Mouse (Mus musculus) midbrain, embryonic 16.5 days (tissue): ENCODE measurements around the gene Hdac2. TPM values are rescaled to one million over a fixed set of nuclear protein-coding genes. Genes with fewer than 3 reads are reported as not detected.

Source experiments
- ATAC-seq: fragments of 200-750 bp; cut with Nextera tagmentation; 2 replicates; pipeline ENCODE4 v1.8.0; 2017; ENCODE audit warnings: moderate TSS enrichment
- H3K27ac ChIP-seq: fragments of 300-500 bp; sonication (generic); 2 replicates; pipeline ENCODE4 v1.5.1; 2014; ENCODE audit warnings: mild to moderate bottlenecking, low read length, mixed read lengths
- H3K27me3 ChIP-seq: fragments of 300-500 bp; sonication (generic); 2 replicates; pipeline ENCODE4 v1.6.1; 2014; ENCODE audit warnings: low read depth, low read length, mixed read lengths; ENCODE audit not compliant: control insufficient read depth, insufficient read depth
- H3K36me3 ChIP-seq: fragments of 300-500 bp; sonication (generic); 2 replicates; pipeline ENCODE4 v1.6.1; 2014; ENCODE audit warnings: mild to moderate bottlenecking, low read length, moderate library complexity, mixed read lengths; ENCODE audit not compliant: control insufficient read depth, insufficient read depth
- H3K4me1 ChIP-seq: fragments of 300-500 bp; sonication (generic); 2 replicates; pipeline ENCODE4 v1.6.1; 2014; ENCODE audit warnings: mild to moderate bottlenecking, low read length, mixed read lengths; ENCODE audit not compliant: control insufficient read depth, insufficient read depth
- H3K4me2 ChIP-seq: fragments of 300-500 bp; sonication (generic); 2 replicates; pipeline ENCODE4 v1.6.1; 2014; ENCODE audit warnings: mild to moderate bottlenecking, low read length, mixed read lengths
- H3K4me3 ChIP-seq: fragments of 300-500 bp; sonication (generic); 2 replicates; pipeline ENCODE4 v1.5.1; 2014; ENCODE audit warnings: low read depth, mild to moderate bottlenecking, low read length, moderate library complexity, mixed read lengths
- H3K9ac ChIP-seq: fragments of 300-500 bp; sonication (generic); 2 replicates; pipeline ENCODE4 v1.6.1; 2014; ENCODE audit warnings: low read depth, low read length, mixed read lengths
- H3K9me3 ChIP-seq: fragments of 300-500 bp; sonication (generic); replicated peaks from 2 replicates; pipeline ENCODE4 v1.6.1; 2014; ENCODE audit warnings: mild to moderate bottlenecking, low read length, mixed read lengths; ENCODE audit not compliant: control insufficient read depth, poor library complexity, severe bottlenecking
- WGBS: fragments of 180-500 bp; shearing (Covaris S2); extraction: QIAGEN DNeasy Blood & Tissue Kit; methylation state at CpG from one replicate; pipeline ENCODE4 v1.1.7; 2014; 5-methylcytosine and 5-hydroxymethylcytosine counted together
- polyA plus RNA-seq: library from polyadenylated mRNA; unstranded; fragments of >200 nt; fragmentation: Nextera tagmentation; extraction: Ambion mirVana; gene quantifications from 2 replicates; pipeline ENCODE4 v1.2.1, GENCODE M21; 2015

The Hdac2 gene
- polyA plus RNA-seq: 327 and 359 TPM in 2 replicates

DNA sequence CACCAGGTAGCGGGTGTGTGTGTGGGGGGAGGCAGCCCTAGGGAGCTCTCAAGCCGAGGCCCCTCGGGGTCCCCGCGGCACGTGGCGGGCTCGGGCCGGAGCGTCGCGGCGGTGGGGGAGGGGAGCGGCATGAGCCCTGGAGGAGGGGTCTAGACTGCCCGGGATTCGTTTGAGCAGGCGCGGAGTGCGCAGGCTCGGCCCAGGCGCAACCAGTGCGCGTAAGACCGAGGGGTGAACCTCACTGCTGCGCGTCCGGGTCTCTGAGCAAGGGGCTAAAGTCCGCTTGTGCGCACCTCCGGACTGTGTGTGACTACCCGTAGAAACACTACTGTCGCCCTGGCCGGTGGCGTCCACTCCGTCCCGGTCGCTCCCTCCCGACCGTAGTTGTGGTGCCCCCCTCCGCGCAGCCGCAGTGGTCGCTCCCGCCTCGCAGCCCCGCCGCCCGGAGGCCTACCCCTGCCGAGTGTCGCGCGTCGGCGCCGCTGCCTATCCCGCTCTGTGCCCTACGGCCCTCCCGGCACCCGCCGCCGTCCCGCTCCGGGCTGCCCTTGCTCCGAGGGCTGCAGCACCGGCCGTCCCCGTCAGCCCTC is at the start of gene Hdac2:
Gene Hdac2 (plus strand): TSS at position 459 of the 590 bp plus-strand sequence.
- Histone ChIP-seq H3K36me3 (no peaks in the 10 kb centered on the region), H3K4me2 (peak within 1 kb of the TSS; percentile 81), H3K9ac (peak within 1 kb of the TSS; percentile 99), H3K4me1 (peaks cover 25% of the 10 kb centered on the region), H3K9me3 (no peaks in the 10 kb centered on the region), H3K27ac (peak within 1 kb of the TSS; percentile 99), H3K27me3 (no peaks in the 10 kb centered on the region), H3K4me3 (peak within 1 kb of the TSS; percentile 99)
- ATAC-seq: peak; percentile 98
- WGBS: under 1% methylated on average over 61 of the region's 67 CpGs

DNA sequence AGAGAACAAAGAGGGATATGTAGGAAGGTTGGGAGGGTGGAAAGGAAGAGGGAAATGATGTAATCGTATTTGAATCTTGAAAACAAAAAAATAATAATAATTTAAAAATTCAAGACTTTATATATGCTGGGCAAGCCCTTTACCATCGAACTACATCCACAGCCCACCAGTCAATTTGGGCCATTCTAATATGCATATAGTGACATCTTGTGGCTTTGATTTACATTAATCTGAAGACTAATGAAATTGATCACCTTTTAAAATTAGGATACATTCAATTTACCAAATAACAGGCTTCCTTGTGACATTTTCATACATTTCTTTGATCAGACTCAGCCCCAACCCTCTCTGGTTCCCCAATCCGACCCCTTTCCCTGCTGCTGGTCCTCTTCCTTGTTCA is 46.1 kb upstream of the Hdac2 start:
- H3K36me3 ChIP-seq: no peaks in the 10 kb centered on the region
- no peak for ATAC-seq
- H3K9ac ChIP-seq: no peak overlapping the region
- no peaks in the 10 kb centered on the region for H3K9me3 ChIP-seq
- WGBS: 73% methylated on average over 3 of the region's 3 CpGs
- H3K4me1 ChIP-seq: no peaks in the 10 kb centered on the region
- no peaks in the 10 kb centered on the region for H3K27me3 ChIP-seq
- no peak overlapping the region for H3K4me2 ChIP-seq
- H3K27ac ChIP-seq: no peak overlapping the region
- H3K4me3 ChIP-seq: no peak overlapping the region

DNA sequence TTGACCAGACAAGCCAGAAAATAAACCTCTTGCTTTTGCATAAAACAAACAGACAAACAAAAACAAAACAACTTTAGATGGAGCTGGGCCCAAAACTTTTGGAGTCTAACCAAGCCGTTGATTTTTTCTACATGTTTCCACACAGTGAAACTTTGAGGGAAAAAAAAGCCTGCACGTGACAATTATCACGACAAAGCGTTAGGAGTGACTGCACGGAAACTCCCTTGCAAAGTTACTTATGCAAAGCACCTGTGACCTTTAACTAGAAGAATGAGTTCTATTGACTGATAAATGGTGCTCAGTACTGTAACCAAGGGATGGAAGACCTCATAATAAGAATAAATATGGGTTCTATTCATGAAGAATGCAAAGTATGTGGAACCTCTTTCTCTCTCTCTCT is 38.5 kb upstream of the Hdac2 start:
- no peak overlapping the region for H3K27ac ChIP-seq
- no peak overlapping the region for H3K4me3 ChIP-seq
- H3K27me3 ChIP-seq: no peaks in the 10 kb centered on the region
- H3K9ac ChIP-seq: no peak overlapping the region
- no peaks in the 10 kb centered on the region for H3K36me3 ChIP-seq
- H3K4me1 ChIP-seq: no peaks in the 10 kb centered on the region
- H3K9me3 ChIP-seq: no peaks in the 10 kb centered on the region
- WGBS: 87% methylated on average over 5 of the region's 5 CpGs
- no peak for ATAC-seq
- no peak overlapping the region for H3K4me2 ChIP-seq

DNA sequence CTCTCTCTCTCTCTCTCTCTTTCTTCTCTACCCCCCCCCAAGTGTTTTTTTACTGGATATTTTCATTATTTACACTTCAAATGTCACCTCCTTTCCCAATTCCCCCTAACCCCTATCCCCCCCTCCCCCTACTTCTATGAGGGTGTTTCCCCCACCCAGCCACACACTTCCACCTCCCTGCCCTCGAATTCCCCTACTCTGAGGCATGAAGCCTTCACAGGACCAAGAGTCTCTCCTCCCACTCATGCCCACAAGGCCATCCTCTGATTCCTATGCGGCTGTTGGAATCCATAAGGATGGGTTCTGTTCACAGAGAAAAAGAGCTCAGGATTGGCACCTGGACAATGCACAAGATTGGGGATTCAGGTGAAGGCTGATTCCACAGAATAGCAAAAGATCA is 38.1 kb upstream of the Hdac2 start:
- Histone ChIP-seq H3K27me3 (no peaks in the 10 kb centered on the region), H3K9ac (no peak overlapping the region), H3K4me3 (no peak overlapping the region), H3K27ac (no peak overlapping the region), H3K4me2 (no peak overlapping the region), H3K4me1 (no peaks in the 10 kb centered on the region), H3K9me3 (no peaks in the 10 kb centered on the region), H3K36me3 (no peaks in the 10 kb centered on the region)
- ATAC-seq: no peak
- WGBS: 73% methylated on average over 2 of the region's 2 CpGs

GRCm38 (mm10) chr10:36951742-36952141 is 22.6 kb upstream of the Hdac2 start:
- H3K9me3 ChIP-seq: no peaks in the 10 kb centered on the region
- H3K27ac ChIP-seq: no peak overlapping the region
- H3K4me1 ChIP-seq: no peaks in the 10 kb centered on the region
- no peak overlapping the region for H3K4me2 ChIP-seq
- H3K4me3 ChIP-seq: no peak overlapping the region
- H3K27me3 ChIP-seq: no peaks in the 10 kb centered on the region
- H3K36me3 ChIP-seq: no peaks in the 10 kb centered on the region
- WGBS: 75% methylated on average over 2 of the region's 2 CpGs
- H3K9ac ChIP-seq: no peak overlapping the region
- ATAC-seq: no peak

- Histone ChIP-seq H3K9ac (no peak overlapping the region), H3K4me3 (no peak overlapping the region), H3K9me3 (no peaks in the 10 kb centered on the region), H3K4me2 (no peak overlapping the region), H3K27ac (no peak overlapping the region), H3K4me1 (no peaks in the 10 kb centered on the region), H3K27me3 (no peaks in the 10 kb centered on the region), H3K36me3 (no peaks in the 10 kb centered on the region)
- no peak for ATAC-seq
- WGBS: 85% methylated on average over 2 of the region's 2 CpGs
These were observed 21.7 kb upstream of the Hdac2 start for GRCm38 (mm10) chr10:36952622-36953021.

DNA sequence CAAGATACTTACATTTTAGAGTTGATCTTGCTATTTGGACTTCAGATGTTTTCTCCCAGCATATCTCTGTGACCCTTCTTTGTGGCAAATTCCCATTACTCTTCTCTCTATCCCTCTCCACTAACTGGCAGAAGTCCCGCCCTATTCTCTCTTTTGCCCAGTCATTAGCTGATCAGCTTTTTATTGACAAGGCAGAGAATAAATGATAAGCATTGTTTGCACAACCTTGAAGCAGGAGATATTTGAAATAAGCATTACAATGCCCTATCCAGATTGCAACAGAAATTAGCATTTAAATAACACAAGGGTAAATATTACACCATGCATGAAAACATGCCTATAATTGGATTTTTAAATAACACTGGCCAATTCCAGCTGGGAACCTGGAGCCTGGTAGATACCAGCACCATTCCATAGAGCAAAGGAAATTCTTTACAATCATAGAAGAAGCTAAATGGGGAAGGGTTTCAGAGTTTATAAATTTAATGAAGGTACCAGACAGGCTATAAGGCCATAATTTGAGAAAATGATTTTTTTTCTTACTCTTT is 14.7 kb upstream of the Hdac2 start:
- peak; percentile 51; the same call in 1 of the 2 replicates for ATAC-seq
- Histone ChIP-seq H3K4me3 (no peak overlapping the region), H3K27ac (no peak overlapping the region), H3K9me3 (no peaks in the 10 kb centered on the region), H3K27me3 (no peaks in the 10 kb centered on the region), H3K4me1 (no peaks in the 10 kb centered on the region), H3K36me3 (no peaks in the 10 kb centered on the region), H3K4me2 (no peak overlapping the region), H3K9ac (no peak overlapping the region)
- 71% methylated on average over 1 of the region's 1 CpGs for WGBS

DNA sequence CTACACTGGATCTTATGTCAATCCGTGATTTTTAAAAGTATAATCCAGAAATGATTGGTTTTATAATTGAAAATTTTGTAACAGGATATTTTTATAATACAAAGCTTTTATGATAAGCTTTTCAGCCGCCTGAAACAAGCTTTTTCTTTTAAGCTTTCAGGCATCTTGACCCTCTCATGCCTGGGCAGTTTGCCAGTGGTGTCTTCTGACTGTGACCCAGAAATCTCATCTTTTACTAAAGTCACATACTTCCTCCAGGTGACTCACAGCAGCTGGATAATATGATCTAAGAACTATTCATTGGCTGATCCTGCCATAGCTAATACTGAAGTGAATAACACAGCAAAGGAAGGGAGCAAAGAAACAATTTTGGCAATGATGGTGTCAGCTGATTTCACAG is 9.9 kb upstream of the Hdac2 start:
- H3K9me3 ChIP-seq: no peaks in the 10 kb centered on the region
- 61% methylated on average over 2 of the region's 2 CpGs for WGBS
- H3K4me1 ChIP-seq: no peaks in the 10 kb centered on the region
- no peak overlapping the region for H3K4me2 ChIP-seq
- no peak for ATAC-seq
- H3K9ac ChIP-seq: no peak overlapping the region
- no peaks in the 10 kb centered on the region for H3K36me3 ChIP-seq
- no peaks in the 10 kb centered on the region for H3K27me3 ChIP-seq
- H3K4me3 ChIP-seq: no peak overlapping the region
- no peak overlapping the region for H3K27ac ChIP-seq

DNA sequence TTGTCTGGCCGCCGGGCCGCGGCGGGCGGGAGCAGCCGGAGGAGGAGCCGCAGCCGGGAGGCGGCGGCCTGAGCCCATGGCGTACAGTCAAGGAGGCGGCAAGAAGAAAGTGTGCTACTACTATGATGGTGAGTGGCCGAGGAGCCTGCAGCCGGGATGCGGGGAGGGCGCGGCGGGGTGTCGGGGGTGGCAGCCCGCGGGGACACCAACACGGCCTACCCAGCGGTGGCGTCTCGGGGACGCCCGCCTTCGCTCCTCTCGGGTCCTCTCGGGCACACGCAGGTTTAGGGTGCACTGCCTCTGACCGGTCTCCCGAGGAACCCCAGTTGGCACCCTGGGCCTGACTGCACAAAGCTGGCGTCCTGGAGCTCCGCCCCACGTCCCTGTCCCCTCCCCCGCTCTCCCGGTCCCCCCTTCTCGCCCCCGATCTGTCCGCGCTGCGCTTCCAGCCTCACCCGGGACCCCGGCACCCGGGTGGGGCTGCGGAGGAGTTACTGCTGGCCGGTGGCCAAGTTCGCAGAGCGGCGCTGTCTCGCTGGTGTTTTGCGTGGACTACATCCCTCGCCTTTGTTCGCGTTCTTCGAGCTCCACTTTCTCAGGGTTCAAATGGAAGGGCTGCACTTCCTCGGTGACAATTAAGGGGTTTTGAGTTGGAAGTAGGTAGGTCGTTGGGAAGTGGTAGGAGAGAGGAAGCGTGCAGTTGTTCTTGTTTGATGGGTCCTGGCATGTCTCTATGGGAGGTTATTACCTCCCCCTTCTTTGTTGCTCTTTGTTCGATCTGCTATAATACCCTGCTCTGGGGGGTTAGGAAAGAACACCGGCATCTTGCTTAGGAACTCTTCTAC is 554 bp downstream of the Hdac2 start:
- ATAC-seq: peak; percentile 84
- H3K9me3 ChIP-seq: no peaks in the 10 kb centered on the region
- peak overlapping the region; percentile 99 for H3K4me3 ChIP-seq
- no peaks in the 10 kb centered on the region for H3K36me3 ChIP-seq
- H3K27me3 ChIP-seq: no peaks in the 10 kb centered on the region
- H3K4me2 ChIP-seq: peak overlapping the region; percentile 66
- H3K4me1 ChIP-seq: peaks cover 25% of the 10 kb centered on the region
- peak overlapping the region; percentile 99 for H3K27ac ChIP-seq
- whole genome bisulfite sequencing: under 1% methylated on average over 50 of the region's 63 CpGs
- peak overlapping the region; percentile 99 for H3K9ac ChIP-seq
